Mouse (Mus musculus) adrenal gland, postnatal 14 days (tissue): ENCODE results near the gene Slc4a1. TPM values are rescaled to one million over a fixed set of nuclear protein-coding genes. Genes with fewer than 3 reads are reported as not detected.

Source experiments
- DNase-seq: peaks from one replicate; pipeline ENCODE4 v3.0.0; 2021; ENCODE audit warnings: mixed read lengths
- total RNA-seq: library from RNA; stranded (reverse); gene quantifications from 2 replicates; pipeline ENCODE4 v1.2.3, GENCODE M21; 2021

Slc4a1 gene
- total RNA-seq, 1 experiment from 2014 or later: 72.4 TPM

DNA sequence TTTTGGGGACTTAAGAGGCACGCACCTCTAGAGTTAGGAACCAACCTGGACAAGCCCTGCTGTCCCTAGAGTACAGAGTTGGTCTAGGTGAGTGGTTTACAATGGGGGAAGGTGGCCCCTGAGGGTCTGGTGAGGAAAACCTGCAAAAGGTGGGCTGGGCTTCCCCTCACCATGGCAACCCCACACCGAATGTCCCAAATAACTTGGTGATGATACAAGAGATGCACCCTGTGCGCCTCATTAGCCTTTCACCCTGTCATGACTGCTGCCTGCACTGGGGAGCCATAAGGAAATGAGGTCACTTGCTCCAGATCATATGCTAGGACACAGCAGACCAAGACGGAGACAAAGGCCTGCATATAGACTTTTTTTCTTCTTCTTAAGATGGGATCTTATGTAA is 15.6 kb downstream of the Slc4a1 start:
- DNase-seq: no peak

DNA sequence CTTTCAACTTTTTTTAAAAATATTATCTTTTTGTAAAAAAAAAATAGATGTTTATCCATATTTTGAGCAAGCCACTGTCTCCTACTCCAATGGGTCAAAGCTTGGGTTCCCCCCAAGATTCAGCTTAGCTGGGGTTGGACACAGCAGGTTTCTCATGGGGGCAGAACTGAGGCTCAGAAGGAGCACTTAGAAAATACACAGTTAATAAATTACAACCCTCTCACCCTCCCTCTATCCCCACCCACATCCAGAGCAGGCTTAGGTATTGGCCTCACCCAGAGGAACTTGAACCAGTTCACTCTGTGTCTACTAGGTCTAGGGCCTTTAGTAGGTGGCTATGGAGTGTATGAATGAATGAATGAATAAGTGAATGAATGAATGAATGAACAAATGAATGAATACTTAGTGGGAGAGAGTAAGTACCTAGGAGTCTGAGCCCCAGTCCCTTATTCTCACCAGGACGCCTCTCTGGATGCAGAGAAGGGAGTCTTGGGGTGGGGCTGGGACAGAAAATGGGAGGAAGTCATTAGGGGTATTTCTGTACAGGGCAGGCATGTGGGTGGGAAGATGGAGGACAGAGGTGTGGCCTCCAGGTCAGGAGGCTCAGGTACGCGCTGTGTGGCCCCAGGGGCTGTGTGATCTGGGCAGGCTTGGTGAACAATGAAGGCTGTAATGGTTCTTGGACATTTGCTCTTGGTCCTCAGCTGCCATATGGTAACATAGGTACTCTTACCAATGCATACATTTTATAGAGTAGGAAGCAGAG is 16.6 kb downstream of the Slc4a1 start:
- no peak for DNase-seq

DNA sequence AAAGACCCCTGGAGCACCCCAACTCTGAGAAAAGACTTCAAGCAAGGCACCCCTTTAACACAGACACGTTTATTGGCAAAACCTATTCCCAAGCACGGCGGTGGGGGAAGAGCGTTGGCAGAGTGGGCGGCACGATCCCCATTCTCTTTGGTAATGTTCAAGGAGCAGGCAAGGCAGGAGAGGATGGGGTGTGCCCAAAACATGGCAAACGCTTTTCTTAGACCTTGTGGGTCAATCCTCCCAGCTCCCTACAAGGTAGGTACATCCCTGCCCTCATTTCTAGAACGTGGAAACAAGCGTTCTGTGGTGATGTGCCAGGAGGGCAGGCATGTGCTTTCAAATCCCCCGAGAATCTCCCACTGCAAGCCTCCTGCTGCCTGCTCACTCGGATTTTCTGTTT is 17.2 kb downstream of the Slc4a1 start:
- no peak for DNase-seq

DNA sequence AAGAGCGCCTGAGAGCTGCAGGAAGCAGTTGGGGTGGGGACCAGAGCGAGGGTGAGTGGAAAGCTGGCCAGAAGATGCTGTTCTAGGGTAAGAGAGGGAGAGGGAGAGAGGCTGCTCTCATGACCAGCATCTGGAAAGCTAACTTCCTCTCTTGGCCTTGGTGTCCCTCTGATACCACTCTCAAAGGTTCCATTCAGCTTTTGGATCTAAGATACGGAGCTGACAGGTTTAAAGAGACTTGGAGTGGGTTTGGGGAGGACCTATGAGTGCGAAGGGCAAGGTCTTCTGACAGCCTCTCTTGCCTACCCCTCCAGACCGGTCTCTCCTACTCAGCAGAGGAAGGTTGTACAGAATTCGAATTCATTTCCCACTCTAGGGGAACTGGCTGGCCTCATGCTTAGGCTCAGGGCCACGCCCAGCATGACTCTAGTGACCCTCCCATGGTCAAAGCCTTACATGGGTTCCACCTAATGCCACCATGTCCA is 17.9 kb downstream of the Slc4a1 start:
- no peak for DNase-seq

DNA sequence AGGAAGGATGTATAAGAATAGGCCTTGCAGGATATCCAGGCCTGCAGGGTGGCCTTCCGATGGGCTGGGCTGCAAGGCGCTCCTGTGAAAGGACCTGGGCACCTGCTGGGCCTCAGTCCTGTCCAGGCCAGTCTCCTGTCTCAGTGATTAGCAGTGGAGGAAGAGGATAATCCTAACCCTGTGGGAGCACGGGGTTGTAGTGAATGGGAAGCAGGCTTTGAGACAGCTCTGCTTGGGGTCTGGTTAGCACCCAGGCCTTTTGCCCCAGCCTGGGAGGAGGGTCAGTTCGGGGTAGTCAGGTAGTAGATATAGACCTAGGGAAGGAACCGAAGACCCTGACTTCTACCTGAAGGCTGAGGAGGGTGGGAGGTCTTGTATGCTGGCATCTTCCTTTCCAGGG is 18.3 kb downstream of the Slc4a1 start:
- DNase-seq: no peak

DNA sequence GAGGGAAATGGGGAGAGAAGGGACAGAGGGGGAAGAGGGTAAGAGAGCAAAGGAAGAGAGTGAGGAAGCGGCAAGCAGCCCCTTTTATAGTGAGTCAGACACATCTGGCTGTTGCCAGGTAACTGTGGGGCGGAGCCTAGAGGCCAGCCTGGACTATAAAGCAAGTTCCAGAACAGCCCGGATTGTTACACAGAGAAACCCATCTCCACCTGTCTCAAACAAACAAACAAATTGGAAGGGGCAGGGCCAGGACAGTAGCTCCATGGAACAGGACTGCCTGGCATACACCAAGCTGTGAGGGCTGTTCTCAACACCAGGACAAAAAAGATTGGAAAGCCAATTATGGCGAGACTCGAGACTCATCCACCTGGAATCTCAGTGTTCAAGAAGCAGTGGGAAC is 19.1 kb downstream of the Slc4a1 start:
- DNase-seq: no peak

DNA sequence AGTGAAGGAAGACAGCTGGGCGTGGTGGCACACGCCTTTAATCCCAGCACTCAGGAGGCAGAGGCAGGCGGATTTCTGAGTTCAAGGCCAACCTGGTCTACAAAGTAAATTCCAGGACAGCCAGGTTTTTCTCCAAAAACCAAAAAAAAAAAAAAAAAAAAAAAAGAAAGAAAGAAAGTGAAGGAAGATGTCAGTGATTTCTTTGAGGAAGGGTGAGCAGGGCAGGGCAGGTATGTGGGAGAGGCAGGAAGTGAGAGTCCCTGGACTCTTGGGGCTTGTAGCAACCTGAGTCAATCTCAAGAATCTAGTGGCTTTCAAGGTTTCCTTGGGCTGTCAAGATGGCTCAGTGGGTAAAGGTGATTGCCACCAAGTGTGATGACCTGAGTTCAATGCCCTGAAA is 21.5 kb downstream of the Slc4a1 start:
- no peak for DNase-seq

DNA sequence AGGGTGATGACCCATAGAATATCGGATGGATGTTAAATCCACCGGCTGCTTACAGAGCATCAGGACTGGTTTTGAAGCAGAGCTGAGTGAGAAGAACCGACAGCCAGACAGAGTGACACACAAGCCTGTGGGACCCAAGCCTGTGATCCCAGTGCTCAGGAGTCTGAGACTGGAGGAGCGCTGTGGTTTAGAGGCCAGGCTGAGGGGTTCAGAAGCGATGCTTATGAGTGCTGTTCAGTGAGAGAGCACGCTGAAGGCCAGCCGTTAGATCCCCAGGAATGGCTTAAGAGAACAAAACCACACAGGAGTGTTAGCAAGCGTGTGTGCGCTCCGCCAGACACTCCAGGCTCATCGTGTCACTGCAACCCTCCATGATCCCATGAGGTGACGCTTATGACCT is 23.3 kb downstream of the Slc4a1 start:
- no peak for DNase-seq

DNA sequence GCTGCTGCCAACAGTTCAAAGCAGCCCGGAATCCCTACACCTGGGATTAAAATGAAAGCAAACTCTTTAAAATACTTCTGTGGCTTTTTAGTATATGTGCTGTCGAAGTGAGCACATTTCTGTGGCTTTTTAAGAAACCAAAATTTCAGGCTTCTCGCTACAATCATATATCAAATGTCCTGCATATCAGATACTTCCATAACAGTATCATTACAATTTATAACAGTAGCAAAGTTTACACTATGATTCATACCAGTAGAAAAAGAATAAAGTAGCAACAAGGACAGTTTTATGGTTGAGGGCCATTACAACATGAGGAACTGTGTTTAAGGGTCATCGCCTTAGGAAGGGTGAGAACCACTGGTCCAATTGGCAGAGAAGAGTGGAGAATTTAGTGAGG is 24.9 kb downstream of the Slc4a1 start:
- DNase-seq: no peak

DNA sequence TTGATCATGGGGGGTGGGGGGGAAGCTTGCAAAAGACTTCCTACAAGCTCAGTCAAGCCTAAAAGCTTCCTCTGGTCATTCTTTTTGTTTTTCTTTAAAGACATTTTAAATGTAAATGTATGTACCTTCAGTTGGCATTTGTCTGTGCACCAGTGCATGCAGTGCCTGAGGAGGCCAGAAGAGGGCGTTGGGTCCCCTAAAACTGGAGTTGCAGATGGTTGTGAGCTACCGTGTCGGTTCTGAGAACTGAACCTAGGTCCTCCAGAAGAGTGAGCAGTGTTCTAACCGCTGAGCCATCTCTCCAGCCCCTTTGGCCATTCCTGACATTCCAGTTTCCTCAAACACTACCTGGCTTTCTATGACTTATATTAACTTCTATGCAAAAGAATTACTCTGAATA is 26.4 kb downstream of the Slc4a1 start:
- DNase-seq: no peak

DNA sequence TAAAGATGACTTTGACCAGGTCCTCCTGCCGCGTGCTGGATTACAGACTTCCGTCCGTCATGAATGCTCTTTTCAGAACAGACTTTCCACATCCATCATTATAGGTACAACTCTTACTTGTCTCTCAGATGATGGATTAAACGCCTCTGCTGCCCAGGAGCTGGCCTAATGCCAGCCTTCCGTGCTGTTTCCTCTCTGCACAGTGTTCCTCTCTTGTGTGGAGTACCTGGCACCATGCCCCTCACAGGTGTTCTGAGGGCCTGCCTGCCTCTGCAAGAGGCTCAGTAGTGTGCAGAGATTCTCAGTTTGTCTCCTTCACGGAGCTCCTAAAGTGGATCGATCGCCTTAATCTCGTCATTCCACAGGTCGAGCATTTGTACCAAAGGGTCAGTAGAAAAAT is 26.8 kb downstream of the Slc4a1 start:
- DNase-seq: no peak

DNA sequence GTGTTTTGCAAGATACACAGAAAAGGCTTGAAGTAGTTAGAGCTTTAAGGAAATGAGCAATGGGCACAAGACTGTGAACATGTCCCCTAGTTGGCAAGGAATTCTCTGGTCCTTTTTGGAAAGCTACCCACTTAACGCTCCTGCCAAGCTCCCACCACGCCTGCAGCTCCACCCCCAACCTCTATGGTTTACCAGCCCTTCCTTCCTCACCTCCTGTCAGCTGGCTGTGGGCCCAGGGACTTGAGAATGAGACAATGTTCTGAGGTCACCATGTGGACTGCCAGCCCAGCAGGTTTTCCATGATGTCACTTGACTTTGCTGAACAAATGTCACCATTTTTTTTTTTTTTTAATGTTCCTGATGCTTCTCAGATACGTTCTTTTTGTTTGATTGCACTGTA is 27.4 kb downstream of the Slc4a1 start:
- peak; percentile 91 for DNase-seq

DNA sequence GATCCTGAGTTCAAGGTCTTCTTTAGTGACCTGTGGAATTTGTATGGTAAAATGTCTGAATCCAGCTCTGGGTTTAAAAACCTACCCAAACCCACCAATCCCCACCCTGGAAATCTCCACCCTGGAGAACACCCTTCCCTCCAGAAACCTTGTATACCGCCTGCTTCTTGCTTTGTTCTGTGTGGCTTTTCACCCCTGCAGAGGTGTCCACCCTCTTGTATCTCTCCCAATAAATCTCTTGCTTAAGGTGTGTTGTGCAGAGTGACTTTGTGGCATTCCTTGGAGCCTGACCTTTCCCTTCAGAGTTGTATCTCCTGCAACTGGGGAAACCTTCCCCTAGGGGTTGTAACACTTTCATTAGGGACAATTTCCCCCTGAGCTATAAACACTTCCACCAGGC is 28.1 kb downstream of the Slc4a1 start:
- no peak for DNase-seq

DNA sequence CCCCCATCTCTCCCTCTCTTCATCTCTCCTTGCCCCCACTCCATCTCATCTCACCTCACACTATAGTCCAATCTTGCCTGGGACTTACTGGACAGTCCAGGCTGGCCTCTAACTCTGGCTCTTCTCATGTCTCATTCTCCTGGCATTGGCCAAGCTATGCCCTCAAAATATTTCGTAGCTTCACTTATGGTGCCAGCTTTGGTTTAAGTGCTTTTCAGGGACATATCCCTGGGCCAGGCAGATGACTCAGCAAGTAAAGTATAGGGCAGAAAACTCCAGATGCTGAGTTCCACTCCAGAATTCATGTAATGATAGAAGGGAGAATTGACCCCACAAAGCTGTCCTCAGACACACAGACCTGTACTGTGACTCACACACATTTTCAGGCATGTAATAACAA is 29.8 kb downstream of the Slc4a1 start:
- DNase-seq: peak; percentile 46

DNA sequence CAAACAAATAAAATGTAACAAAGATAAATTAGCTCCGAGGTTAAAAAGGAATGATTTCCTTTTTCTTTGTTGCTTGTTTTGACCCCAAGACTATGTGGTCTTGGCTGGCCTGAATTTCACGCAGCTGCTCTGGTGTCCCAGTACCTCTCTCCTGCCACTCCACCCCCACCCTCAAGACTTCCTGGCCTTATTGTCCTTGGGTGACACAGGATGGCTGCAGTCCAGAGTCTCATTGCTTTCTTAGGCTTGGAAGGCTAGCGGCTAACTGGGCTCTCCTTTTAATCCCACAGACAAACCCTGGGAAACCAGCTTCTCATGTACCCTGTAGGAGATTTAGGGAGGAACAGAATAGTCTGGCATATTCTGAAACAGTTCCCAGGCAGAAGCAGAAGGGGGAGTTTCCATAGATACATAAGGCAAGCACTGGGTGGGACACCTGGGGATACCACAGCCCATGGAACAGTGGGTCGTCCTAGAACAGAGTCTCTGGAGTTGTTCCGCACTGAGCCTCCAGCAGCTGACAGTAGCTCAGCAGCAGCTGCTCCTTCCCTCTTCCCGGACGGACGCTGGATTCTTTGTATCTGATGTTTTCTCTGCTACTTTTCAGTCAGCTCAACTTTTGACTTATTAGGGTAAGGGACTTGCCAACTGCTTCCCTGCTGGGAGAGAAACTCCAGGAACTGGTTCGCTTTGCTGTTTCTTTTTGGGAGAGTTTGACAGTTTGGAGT is 30.9 kb downstream of the Slc4a1 start:
- peak; percentile 64 for DNase-seq

DNA sequence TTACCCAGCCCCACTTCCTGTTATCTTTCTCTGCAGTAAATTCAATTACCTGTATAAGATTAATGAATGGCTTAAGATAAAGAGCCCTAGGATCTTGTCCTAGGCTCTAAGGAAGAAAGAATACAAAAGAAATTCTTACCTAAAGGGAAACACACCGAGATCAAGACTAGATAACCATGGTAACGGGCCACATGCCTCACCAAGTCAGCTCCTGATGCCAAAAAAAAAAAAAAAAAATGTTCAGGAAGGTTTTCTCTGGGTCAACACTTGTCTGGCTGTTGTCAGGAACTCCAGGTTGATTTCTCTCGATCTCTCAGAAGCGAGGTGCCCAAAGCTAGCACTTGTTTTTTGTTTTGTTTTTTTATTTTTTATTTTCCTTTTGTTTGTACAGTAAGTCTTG is 32.0 kb downstream of the Slc4a1 start:
- no peak for DNase-seq

DNA sequence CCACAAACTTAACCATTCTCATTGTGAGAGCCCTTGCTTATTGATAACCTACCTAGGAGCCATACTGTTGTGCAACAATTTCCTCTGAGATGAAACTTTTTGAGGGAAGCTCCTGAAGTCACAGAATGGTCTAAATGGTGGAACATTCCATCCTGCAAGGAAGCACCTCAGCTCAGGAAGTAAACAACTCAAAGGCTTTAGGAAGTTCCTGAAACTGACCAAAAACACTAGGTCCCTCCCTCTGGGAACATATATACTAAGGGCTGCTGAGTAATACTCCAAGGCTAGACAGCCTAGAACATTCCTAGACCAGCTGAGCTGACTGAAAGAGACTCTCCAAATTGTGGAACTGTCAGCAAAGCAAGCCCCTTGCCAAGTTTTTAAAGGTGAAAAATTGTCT is 32.9 kb downstream of the Slc4a1 start:
- DNase-seq: no peak

DNA sequence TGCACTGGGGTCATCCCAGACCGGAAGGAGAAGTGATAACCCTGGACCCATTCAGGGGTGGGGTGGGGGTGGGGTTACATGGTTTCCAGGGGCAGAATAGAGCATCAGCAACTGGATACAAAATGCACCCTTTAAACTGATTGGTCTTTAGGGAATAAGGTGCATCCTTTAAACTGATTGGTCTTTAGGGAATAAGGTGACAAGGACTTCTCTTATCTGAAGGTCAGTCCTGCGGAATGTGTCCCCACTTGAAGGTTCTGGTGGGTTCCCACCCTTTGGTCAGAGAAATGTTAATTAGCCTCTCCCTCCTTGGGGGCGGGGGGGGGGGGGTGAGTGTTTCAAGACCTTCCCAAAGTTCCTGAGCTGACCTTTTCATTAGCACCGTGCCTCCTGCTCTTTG is 34.2 kb downstream of the Slc4a1 start:
- DNase-seq: no peak

DNA sequence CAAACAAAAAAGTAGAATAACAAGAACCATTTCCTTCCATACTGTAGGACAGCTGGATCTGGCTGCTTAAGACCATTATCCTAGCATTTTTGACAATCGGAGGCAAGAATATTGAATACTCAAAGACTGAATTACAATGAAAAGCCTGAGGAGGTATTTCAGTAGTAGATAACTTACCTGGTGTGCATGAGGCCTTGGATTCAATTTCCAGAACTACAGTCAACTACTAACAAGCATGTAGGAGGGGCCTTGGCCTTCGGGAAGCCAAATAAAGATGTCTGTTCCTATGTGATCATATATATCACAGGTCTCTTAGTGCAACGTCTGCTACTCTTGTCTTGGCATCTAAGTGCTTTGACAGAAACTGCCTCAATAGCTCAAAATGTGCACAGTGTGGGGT is 36.0 kb downstream of the Slc4a1 start:
- DNase-seq: no peak

DNA sequence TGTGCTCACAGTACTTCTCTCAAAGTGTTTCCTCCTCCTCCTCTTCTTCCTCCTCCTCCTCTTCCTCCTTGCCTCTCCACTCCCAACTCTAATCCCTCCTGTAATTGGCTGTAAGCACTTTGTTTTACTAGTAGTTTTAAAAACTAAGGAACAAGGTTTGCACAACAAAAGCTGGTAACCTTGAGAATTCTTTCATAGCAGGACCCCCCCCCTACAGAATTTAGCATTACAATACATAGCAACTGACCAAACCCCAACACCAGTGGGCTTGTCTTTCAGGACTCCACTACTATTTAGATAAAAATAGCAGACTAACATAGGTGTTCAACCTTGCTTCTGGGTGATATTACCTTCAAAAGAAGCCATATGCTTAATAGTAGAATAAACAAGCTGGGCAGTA is 36.5 kb downstream of the Slc4a1 start:
- no peak for DNase-seq

DNA sequence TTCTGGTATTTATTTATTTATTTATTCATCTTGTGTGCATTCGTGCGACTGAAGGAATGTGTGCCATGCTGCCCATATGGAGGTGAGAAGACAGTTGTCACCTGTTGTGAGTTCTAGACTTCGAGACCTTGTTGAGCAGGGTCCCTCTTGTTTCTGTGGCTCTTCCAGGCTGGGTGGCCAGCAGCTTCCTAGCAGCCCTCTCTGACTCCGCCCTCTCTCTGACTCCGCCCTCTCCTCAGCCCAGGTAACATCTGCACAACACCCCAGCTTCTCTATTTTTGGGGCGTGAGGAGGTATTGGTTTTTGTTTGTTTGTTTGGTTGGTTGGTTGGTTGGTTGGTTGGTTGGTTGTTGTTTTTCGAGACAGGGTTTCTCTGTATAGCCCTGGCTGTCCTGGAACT is 38.2 kb downstream of the Slc4a1 start:
- no peak for DNase-seq

DNA sequence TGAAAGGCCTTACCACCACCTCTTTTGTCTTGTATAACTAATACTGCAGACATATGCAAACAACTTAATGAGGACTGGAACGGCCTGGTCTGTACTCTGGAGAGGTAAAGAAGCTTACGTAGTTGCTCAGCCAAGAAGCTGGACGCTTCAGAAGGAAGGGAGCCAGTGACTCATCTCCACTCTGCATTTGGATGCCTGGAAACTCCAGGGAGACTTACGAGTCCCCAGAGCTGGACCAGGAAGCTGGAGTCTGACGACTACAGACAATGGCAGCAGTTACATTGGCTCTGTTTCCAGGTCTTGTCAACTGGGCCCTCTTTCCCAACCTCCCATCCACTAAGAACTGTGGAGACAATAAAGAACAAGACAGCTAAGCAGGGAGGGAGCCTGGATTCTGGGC is 38.8 kb downstream of the Slc4a1 start:
- no peak for DNase-seq

DNA sequence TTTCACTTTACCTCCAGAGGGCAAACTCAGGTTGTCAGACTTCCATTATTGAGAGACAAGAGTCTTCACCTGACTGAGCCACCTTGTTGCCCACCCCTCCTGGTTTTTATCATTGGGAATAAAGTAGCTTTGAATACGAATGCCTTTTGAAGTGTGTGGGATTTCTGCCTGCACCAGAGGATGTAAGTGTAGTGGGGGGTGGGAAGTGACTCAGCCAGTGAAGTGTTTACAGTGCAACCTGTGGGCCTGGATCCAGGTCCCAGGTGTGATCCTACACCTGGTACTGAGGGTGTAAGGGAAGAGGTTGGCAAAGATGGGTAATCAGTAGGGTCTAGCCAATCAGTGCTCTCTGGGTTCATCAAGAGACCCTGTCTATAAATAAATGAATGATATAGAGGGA is 42.5 kb downstream of the Slc4a1 start:
- no peak for DNase-seq

DNA sequence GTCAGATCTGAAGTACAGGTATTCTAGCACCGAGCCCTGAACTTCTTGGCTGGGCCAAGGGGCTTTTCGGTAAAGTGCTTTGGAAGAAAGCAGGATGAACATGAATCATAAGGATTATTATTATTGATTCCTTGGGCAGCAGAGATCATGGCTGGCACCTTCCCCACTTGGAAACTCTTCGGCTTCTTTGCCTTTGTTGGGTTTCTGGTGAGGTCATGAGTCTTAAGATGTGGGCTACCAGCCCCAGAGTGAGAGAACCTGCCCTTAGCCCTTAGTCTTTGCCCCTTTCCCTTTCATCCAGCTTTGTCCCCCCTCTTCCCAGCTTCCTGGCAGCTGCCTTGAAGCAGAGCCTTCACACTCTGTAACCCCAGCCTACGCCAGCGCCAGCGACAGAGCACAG is 44.1 kb downstream of the Slc4a1 start:
- DNase-seq: no peak
